ENCODE assay signal across 21 mouse cellular contexts in the genomic region with DNA sequence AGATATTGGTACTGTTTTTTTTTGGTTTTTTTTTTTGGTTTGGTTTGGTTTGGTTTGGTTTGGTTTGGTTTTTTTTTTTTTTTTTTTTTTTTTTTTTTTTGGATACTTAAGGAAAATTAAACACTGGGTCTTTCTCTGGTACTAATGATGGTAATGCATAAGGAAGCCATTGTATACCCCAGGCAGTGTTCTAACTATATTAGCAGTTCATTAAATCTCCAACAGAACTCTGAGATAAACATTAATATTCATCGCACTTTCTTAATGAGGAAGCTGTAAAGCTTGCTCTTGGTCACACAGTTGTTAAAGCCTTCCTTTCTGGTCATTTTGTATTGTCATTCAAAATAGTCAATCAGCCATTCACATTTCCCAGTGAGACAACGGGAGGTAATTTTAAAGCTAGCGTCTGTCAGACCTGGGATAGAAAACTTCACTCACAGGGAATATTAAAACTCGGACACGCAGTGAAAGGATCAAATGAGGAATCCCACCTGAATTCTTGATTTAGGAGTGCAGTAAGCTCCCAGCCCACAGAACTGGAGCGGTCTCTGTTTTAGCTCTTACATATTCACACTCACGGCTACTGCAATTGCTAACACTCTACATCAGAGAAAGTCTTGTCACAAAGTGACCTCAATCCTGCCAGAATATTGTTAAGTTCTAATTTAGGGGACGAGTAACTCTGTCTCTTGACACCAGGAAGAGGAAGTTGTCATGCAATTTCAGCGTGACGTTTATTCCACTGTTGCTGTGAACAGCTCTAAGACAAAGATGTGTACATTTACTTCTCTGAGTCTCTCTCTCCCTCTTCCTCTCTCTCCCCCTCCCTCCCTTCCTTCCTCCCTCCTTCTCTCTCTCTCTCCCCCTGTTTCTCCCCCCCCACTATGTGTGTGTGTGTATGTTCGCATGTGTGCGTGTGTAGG. TPM values are rescaled to one million over a fixed set of nuclear protein-coding genes. Genes with fewer than 3 reads are reported as not detected.
DNase-seq lines count a peak whose midpoint lies in the region; ATAC-seq and TF ChIP-seq lines count a peak whose summit lies in the region.
"Had no signal": no experiment of that assay in that cellular context is flagged by ENCODE, and none has a peak within 500 bp of the region (broad histone marks: within the 10 kb centered on the region; RNA-seq: fewer than 3 reads in every experiment).

No protein-coding gene starts in this region.

- no peak overlapping the region for H3K9ac ChIP-seq in midbrain, embryonic 13.5 days (replicated peaks)
- H3K9ac ChIP-seq in midbrain, embryonic 16.5 days (ENCODE audit: low read depth, low read length): no peak overlapping the region
- no peak overlapping the region for H3K9ac ChIP-seq in MEL (ENCODE audit: control insufficient read depth, low read depth, low read length, poor library complexity, severe bottlenecking)
- no peak overlapping the region for H3K9ac ChIP-seq in forebrain, embryonic 16.5 days (replicated peaks; ENCODE audit: low read depth, low read length)
- H3K9ac ChIP-seq: embryonic facial prominence, embryonic 13.5 days had no signal

- H3K9me3 ChIP-seq in midbrain, embryonic 13.5 days: no peaks in the 10 kb centered on the region
- H3K9me3 ChIP-seq in midbrain, embryonic 16.5 days (replicated peaks; ENCODE audit: control insufficient read depth, low read length, poor library complexity, severe bottlenecking): no peaks in the 10 kb centered on the region
- H3K9me3 ChIP-seq in MEL (replicated peaks; ENCODE audit: insufficient read depth, low read length): no peaks in the 10 kb centered on the region
- no peaks in the 10 kb centered on the region for H3K9me3 ChIP-seq in forebrain, embryonic 16.5 days (ENCODE audit: control insufficient read depth, low read length)
- H3K9me3 ChIP-seq: embryonic facial prominence, embryonic 13.5 days; hindbrain, embryonic 10.5 days; midbrain, embryonic 10.5 days had no signal

- TF ChIP-seq CTCF in MEL (IDR thresholded peaks at IDR 0.05 in 2 of 3, conservative IDR thresholded peaks at IDR 0.05 in 1 of 3; ENCODE audit: control insufficient read depth in 1 of 3, insufficient read depth in 1 of 3, low read depth in 2 of 3, low read length in 3 of 3, poor library complexity in 1 of 3, severe bottlenecking in 1 of 3): no peak

- no peak overlapping the region for H3K4me2 ChIP-seq in midbrain, embryonic 13.5 days (replicated peaks)
- no peak overlapping the region for H3K4me2 ChIP-seq in midbrain, embryonic 16.5 days (ENCODE audit: low read length)
- no peak overlapping the region; the same call in 1 of the 2 replicates for H3K4me2 ChIP-seq in forebrain, embryonic 16.5 days (ENCODE audit: low read length)
- H3K4me2 ChIP-seq: embryonic facial prominence, embryonic 13.5 days had no signal

- TF ChIP-seq EP300 in MEL (IDR thresholded peaks at IDR 0.05; ENCODE audit: low read depth in 1 of 2, low read length in 2 of 2): no peak

- no peak overlapping the region for H3K4me3 ChIP-seq in midbrain, embryonic 13.5 days (replicated peaks)
- H3K4me3 ChIP-seq in midbrain, embryonic 16.5 days (ENCODE audit: low read depth, low read length): no peak overlapping the region
- no peak overlapping the region for H3K4me3 ChIP-seq in MEL (ENCODE audit: control insufficient read depth in 1 of 2, insufficient read depth in 1 of 2, low read depth in 2 of 2, low read length in 2 of 2)
- H3K4me3 ChIP-seq in forebrain, embryonic 16.5 days (replicated peaks; ENCODE audit: low read length): no peak overlapping the region
- H3K4me3 ChIP-seq: embryonic facial prominence, embryonic 13.5 days; hindbrain, embryonic 10.5 days; midbrain, embryonic 10.5 days; myocyte had no signal

- peak; percentile 54 for DNase-seq in MEL (ENCODE audit: low read depth, low spot score)
- DNase-seq in splenic B cell, adult 2 months (ENCODE audit: low read depth, low spot score): peak; percentile 51
- DNase-seq in adrenal gland, adult 18-20 months (ENCODE audit: low spot score in 2 of 2): no peak
- DNase-seq: cerebellum, adult 8-10 months; gastrocnemius, postnatal 36 days; kidney, adult 18-20 months; left cerebral cortex, postnatal 4 days; liver; lung, adult 18-20 months; lung, postnatal 14 days; right cerebral cortex, postnatal 25 days; thymus, adult 2 months had no signal

- no peaks in the 10 kb centered on the region for H3K36me3 ChIP-seq in midbrain, embryonic 13.5 days
- H3K36me3 ChIP-seq in midbrain, embryonic 16.5 days (ENCODE audit: control insufficient read depth, insufficient read depth, low read length): no peaks in the 10 kb centered on the region
- peaks cover 0 to 20% of the 10 kb centered on the region in 2 experiments; a peak in 2 of 4 replicates for H3K36me3 ChIP-seq in MEL (ENCODE audit: control insufficient read depth in 1 of 2, insufficient read depth in 2 of 2, low read length in 2 of 2)
- H3K36me3 ChIP-seq in forebrain, embryonic 16.5 days (ENCODE audit: control insufficient read depth, insufficient read depth): no peaks in the 10 kb centered on the region
- no peaks in the 10 kb centered on the region for H3K36me3 ChIP-seq in splenic B cell, adult 2 months (ENCODE audit: control insufficient read depth, insufficient read depth, low read length, poor library complexity, severe bottlenecking)
- H3K36me3 ChIP-seq: embryonic facial prominence, embryonic 13.5 days; hindbrain, embryonic 10.5 days; midbrain, embryonic 10.5 days had no signal

- TF ChIP-seq POLR2A in MEL (IDR thresholded peaks at IDR 0.05; ENCODE audit: control insufficient read depth in 1 of 2, insufficient read depth in 1 of 2, low read depth in 1 of 2, low read length in 2 of 2, poor library complexity in 1 of 2): no peak

- no peak overlapping the region for H3K27ac ChIP-seq in midbrain, embryonic 13.5 days
- H3K27ac ChIP-seq in midbrain, embryonic 16.5 days (ENCODE audit: low read length): no peak overlapping the region
- H3K27ac ChIP-seq in MEL (ENCODE audit: control insufficient read depth, low read depth, low read length): no peak overlapping the region
- H3K27ac ChIP-seq in forebrain, embryonic 16.5 days (ENCODE audit: low read length): no peak overlapping the region
- H3K27ac ChIP-seq: embryonic facial prominence, embryonic 13.5 days; hindbrain, embryonic 10.5 days; kidney, postnatal 0 days; midbrain, embryonic 10.5 days had no signal

- H3K27me3 ChIP-seq in midbrain, embryonic 13.5 days: no peaks in the 10 kb centered on the region
- no peaks in the 10 kb centered on the region for H3K27me3 ChIP-seq in midbrain, embryonic 16.5 days (ENCODE audit: control insufficient read depth, insufficient read depth, low read depth, low read length)
- no peaks in the 10 kb centered on the region for H3K27me3 ChIP-seq in MEL (ENCODE audit: control insufficient read depth in 1 of 2, insufficient read depth in 2 of 2, low read length in 2 of 2)
- no peaks in the 10 kb centered on the region for H3K27me3 ChIP-seq in forebrain, embryonic 16.5 days (replicated peaks; ENCODE audit: control insufficient read depth, insufficient read depth, low read length)
- no peaks in the 10 kb centered on the region for H3K27me3 ChIP-seq in splenic B cell, adult 2 months (ENCODE audit: control insufficient read depth, insufficient read depth, low read length, poor library complexity, severe bottlenecking)
- H3K27me3 ChIP-seq: embryonic facial prominence, embryonic 13.5 days had no signal

- no peak for TF ChIP-seq RAD21 in MEL (IDR thresholded peaks at IDR 0.05; ENCODE audit: low read depth, low read length)

- no peaks in the 10 kb centered on the region for H3K79me2 ChIP-seq in MEL (ENCODE audit: control insufficient read depth, insufficient read depth, low read length, poor library complexity)

- WGBS in midbrain, embryonic 13.5 days: 45% methylated on average over 12 of the region's 12 CpGs
- 47% methylated on average over 12 of the region's 12 CpGs for WGBS in midbrain, embryonic 16.5 days
- WGBS in forebrain, embryonic 16.5 days: 23% methylated on average over 12 of the region's 12 CpGs

- H3K4me1 ChIP-seq in midbrain, embryonic 13.5 days (replicated peaks): peaks cover 8% of the 10 kb centered on the region
- no peaks in the 10 kb centered on the region for H3K4me1 ChIP-seq in midbrain, embryonic 16.5 days (ENCODE audit: control insufficient read depth, insufficient read depth, low read length)
- peaks cover 7 to 40% of the 10 kb centered on the region in 2 experiments; a peak in 3 of 4 replicates for H3K4me1 ChIP-seq in MEL (ENCODE audit: control insufficient read depth in 1 of 2, insufficient read depth in 2 of 2, low read length in 2 of 2)
- H3K4me1 ChIP-seq in forebrain, embryonic 16.5 days (replicated peaks; ENCODE audit: control insufficient read depth, insufficient read depth, low read length): peaks cover 8% of the 10 kb centered on the region

- ATAC-seq in midbrain, embryonic 13.5 days: 0 out of 2 replicates have a peak, but pooled peaks have one; percentile 27
- no peak for ATAC-seq in midbrain, embryonic 16.5 days
- ATAC-seq in forebrain, embryonic 16.5 days: peak; percentile 43
- no peak; the same call in 1 of the 2 replicates for ATAC-seq in megakaryocyte progenitor cell, adult 5-6 weeks (replicated peaks; ENCODE audit: poor library complexity)

TF ChIP-seq in MEL, 35 proteins besides CTCF, POLR2A, EP300 and RAD21 (continues in another document):
- no peak for TF ChIP-seq JUND (IDR thresholded peaks at IDR 0.05; ENCODE audit: low read depth, low read length)

RNA-seq across cellular contexts. Expression of a gene that starts 22.0 kb away (rescaled TPM):
- polyA plus RNA-seq in midbrain, embryonic 13.5 days (2015; fragmentation: Nextera tagmentation; extraction: Ambion mirVana): 88.3 and 92.5 TPM in 2 replicates
- 139 and 148 TPM in 2 replicates for polyA plus RNA-seq in midbrain, embryonic 16.5 days (2015; fragmentation: Nextera tagmentation; extraction: Ambion mirVana)
- total RNA-seq in MEL (2012; rRNA removed): 7.1 and 7.4 TPM in 2 replicates
- 10 to 100 TPM in 1 of 2 experiments, not detected in 1; 15.5 TPM for polyA plus RNA-seq in MEL (2012; ENCODE audit: insufficient read depth in 1 of 2, insufficient read length in 2 of 2, low read depth in 1 of 2, low replicate concordance in 2 of 2, missing spikeins in 1 of 2)
- 104 and 107 TPM in 2 replicates for polyA plus RNA-seq in forebrain, embryonic 16.5 days (2015; fragmentation: Nextera tagmentation; extraction: Ambion mirVana)
- 100 to 1,000 TPM in 1 of 2 experiments, 10 to 100 TPM in 1; 89.7 to 274 TPM for total RNA-seq in adrenal gland, adult 18-20 months (2021)
- total RNA-seq in megakaryocyte progenitor cell, adult 5-6 weeks (2015): 19.0 and 20.5 TPM in 2 replicates
- total RNA-seq in megakaryocyte progenitor cell, adult 5-6 weeks (2017): 16.0 and 17.7 TPM in 2 replicates

RNA-seq across cellular contexts. Expression of a gene that starts 39.8 kb away (rescaled TPM):
- 25.4 and 25.5 TPM in 2 replicates for polyA plus RNA-seq in midbrain, embryonic 13.5 days (2015; fragmentation: Nextera tagmentation; extraction: Ambion mirVana)
- 23.2 and 23.3 TPM in 2 replicates for polyA plus RNA-seq in midbrain, embryonic 16.5 days (2015; fragmentation: Nextera tagmentation; extraction: Ambion mirVana)
- 2.0 and 2.9 TPM in 2 replicates for total RNA-seq in MEL (2012; rRNA removed)
- polyA plus RNA-seq in MEL (2012; ENCODE audit: insufficient read depth in 1 of 2, insufficient read length in 2 of 2, low read depth in 1 of 2, low replicate concordance in 2 of 2, missing spikeins in 1 of 2): 1 to 10 TPM in 1 of 2 experiments, not detected in 1; 4.1 TPM
- polyA plus RNA-seq in forebrain, embryonic 16.5 days (2015; fragmentation: Nextera tagmentation; extraction: Ambion mirVana): 17.5 and 18.0 TPM in 2 replicates
- total RNA-seq in adrenal gland, adult 18-20 months (2021): 10 to 100 TPM in 1 of 2 experiments, 1 to 10 TPM in 1; 1.6 to 13.0 TPM
- 4.5 and 5.7 TPM in 2 replicates for total RNA-seq in megakaryocyte progenitor cell, adult 5-6 weeks (2015)
- total RNA-seq in megakaryocyte progenitor cell, adult 5-6 weeks (2017): 7.0 and 12.2 TPM in 2 replicates

Comparison
In these comparisons a context has a peak if more than half of its experiments do, and no peak if none do; other contexts are left out.
1. ATAC-seq: peak in midbrain, embryonic 13.5 days (single experiment) and forebrain, embryonic 16.5 days (single experiment); none in midbrain, embryonic 16.5 days (single experiment) and megakaryocyte progenitor cell, adult 5-6 weeks (single experiment).
2. DNase-seq: peak in MEL (single experiment) and splenic B cell, adult 2 months (single experiment); none in adrenal gland, adult 18-20 months (0 of 2).